In genomic region chr6:115807464-115808195, GRCm38 (mm10) we compare ENCODE assay signal across 8 mouse cellular contexts. TPM values are rescaled to one million over a fixed set of nuclear protein-coding genes. Genes with fewer than 3 reads are reported as not detected.
DNase-seq lines count a peak whose midpoint lies in the region; ATAC-seq lines count a peak whose summit lies in the region.

No protein-coding gene starts in this region.

- H3K4me2 ChIP-seq in embryonic facial prominence, embryonic 13.5 days, result peak overlapping the region; percentile 76
- peak overlapping the region; percentile 78 for H3K4me2 ChIP-seq in neural tube, embryonic 14.5 days (ENCODE audit: low read depth, low read length)

- H3K4me3 ChIP-seq in megakaryocyte, embryonic 14.5 days (replicated peaks), result peak overlapping the region; percentile 93
- peak overlapping the region; percentile 100 for H3K4me3 ChIP-seq in embryonic facial prominence, embryonic 13.5 days
- peak overlapping the region; percentile 99 for H3K4me3 ChIP-seq in limb, embryonic 10.5 days
- peak overlapping the region; percentile 97 for H3K4me3 ChIP-seq in neural tube, embryonic 14.5 days (ENCODE audit: low read depth, low read length)

- H3K9ac ChIP-seq in embryonic facial prominence, embryonic 13.5 days, result peak overlapping the region; percentile 100
- H3K9ac ChIP-seq in neural tube, embryonic 14.5 days (replicated peaks; ENCODE audit: low read depth, low read length), result peak overlapping the region; percentile 92

- peaks cover 60% of the 10 kb centered on the region for H3K4me1 ChIP-seq in megakaryocyte, embryonic 14.5 days
- H3K4me1 ChIP-seq in embryonic facial prominence, embryonic 13.5 days, result peaks cover 21% of the 10 kb centered on the region
- peaks cover 16% of the 10 kb centered on the region for H3K4me1 ChIP-seq in limb, embryonic 10.5 days
- H3K4me1 ChIP-seq in neural tube, embryonic 14.5 days (ENCODE audit: control insufficient read depth, insufficient read depth, low read length), result peaks cover 16% of the 10 kb centered on the region

- H3K36me3 ChIP-seq in megakaryocyte, embryonic 14.5 days (replicated peaks; ENCODE audit: low read length), result peaks cover 50% of the 10 kb centered on the region
- H3K36me3 ChIP-seq in embryonic facial prominence, embryonic 13.5 days, result peaks cover 47% of the 10 kb centered on the region
- H3K36me3 ChIP-seq in limb, embryonic 10.5 days, result peaks cover 52% of the 10 kb centered on the region
- peaks cover 44% of the 10 kb centered on the region for H3K36me3 ChIP-seq in neural tube, embryonic 14.5 days (ENCODE audit: control insufficient read depth, insufficient read depth, low read length)

- WGBS in embryonic facial prominence, embryonic 13.5 days, result 2% methylated on average over 15 of the region's 15 CpGs
- WGBS in limb, embryonic 10.5 days, result 5% methylated on average over 15 of the region's 15 CpGs
- WGBS in neural tube, embryonic 14.5 days, result 5% methylated on average over 15 of the region's 15 CpGs

- no peaks in the 10 kb centered on the region for H3K9me3 ChIP-seq in megakaryocyte, embryonic 14.5 days
- H3K9me3 ChIP-seq in embryonic facial prominence, embryonic 13.5 days, result no peaks in the 10 kb centered on the region
- H3K9me3 ChIP-seq in limb, embryonic 10.5 days (replicated peaks), result no peaks in the 10 kb centered on the region
- no peaks in the 10 kb centered on the region for H3K9me3 ChIP-seq in neural tube, embryonic 14.5 days (ENCODE audit: control insufficient read depth, low read length)

- H3K27ac ChIP-seq in embryonic facial prominence, embryonic 13.5 days, result peak overlapping the region; percentile 98
- peak overlapping the region; percentile 98 for H3K27ac ChIP-seq in limb, embryonic 10.5 days
- H3K27ac ChIP-seq in neural tube, embryonic 14.5 days (ENCODE audit: low read depth, low read length), result peak overlapping the region; percentile 89

- no peak for DNase-seq in limb, embryonic 10.5 days (ENCODE audit: low spot score)
- no peak for DNase-seq in cerebellum, adult 9-11 months

- ATAC-seq in megakaryocyte, adult 5-6 weeks (ENCODE audit: poor library complexity, severe bottlenecking), result no peak
- ATAC-seq in embryonic facial prominence, embryonic 13.5 days (ENCODE audit: insufficient number of reproducible peaks, insufficient read depth, low FRiP score, low TSS enrichment, low read depth), result no peak
- no peak for ATAC-seq in neural tube, embryonic 14.5 days (ENCODE audit: low read depth)
- ATAC-seq in megakaryocyte-erythroid progenitor cell, adult 5-6 weeks (replicated peaks; ENCODE audit: low FRiP score, low TSS enrichment, poor library complexity, severe bottlenecking), result no peak
- no peak for ATAC-seq in frontal cortex, adult (ENCODE audit: low TSS enrichment)

- no peaks in the 10 kb centered on the region for H3K27me3 ChIP-seq in megakaryocyte, embryonic 14.5 days (replicated peaks)
- H3K27me3 ChIP-seq in embryonic facial prominence, embryonic 13.5 days, result no peaks in the 10 kb centered on the region
- no peaks in the 10 kb centered on the region for H3K27me3 ChIP-seq in limb, embryonic 10.5 days (ENCODE audit: low read depth, poor library complexity, severe bottlenecking)
- H3K27me3 ChIP-seq in neural tube, embryonic 14.5 days (ENCODE audit: control insufficient read depth, insufficient read depth, low read length), result no peaks in the 10 kb centered on the region

RNA-seq across cellular contexts. Expression of gene Rpl32, which starts 0.9 kb away (rescaled TPM):
- 500 and 629 TPM in 2 replicates for polyA plus RNA-seq in megakaryocyte, embryonic 14.5 days (2012; ENCODE audit: insufficient read depth, low replicate concordance)
- total RNA-seq in megakaryocyte, adult 5-6 weeks (2015), result 2,908 and 2,972 TPM in 2 replicates
- total RNA-seq in megakaryocyte, adult 5-6 weeks (2017), result 3,179 and 3,683 TPM in 2 replicates
- 2,295 and 2,526 TPM in 2 replicates for polyA plus RNA-seq in embryonic facial prominence, embryonic 13.5 days (2015; fragmentation: Nextera tagmentation; extraction: Ambion mirVana)
- 1,689 and 1,952 TPM in 2 replicates for polyA plus RNA-seq in limb, embryonic 10.5 days (2016; fragmentation: Nextera tagmentation; extraction: Ambion mirVana)
- 1,065 and 1,071 TPM in 2 replicates for polyA plus RNA-seq in neural tube, embryonic 14.5 days (2014; fragmentation: Nextera tagmentation; extraction: Ambion mirVana)
- 5,043 and 6,230 TPM in 2 replicates for total RNA-seq in megakaryocyte-erythroid progenitor cell, adult 5-6 weeks (2014; fragmentation: Nextera tagmentation)
- total RNA-seq in megakaryocyte-erythroid progenitor cell, adult 5-6 weeks (2017), result 5,746 and 6,785 TPM in 2 replicates

RNA-seq across cellular contexts. Expression of gene Efcab12, which starts 30.6 kb away (rescaled TPM):
- polyA plus RNA-seq in megakaryocyte, embryonic 14.5 days (2012; ENCODE audit: insufficient read depth, low replicate concordance), result not detected in 2 replicates
- total RNA-seq in megakaryocyte, adult 5-6 weeks (2015), result 0.09 TPM in 1 of 2 replicates, not detected in the other
- total RNA-seq in megakaryocyte, adult 5-6 weeks (2017), result not detected in 2 replicates
- polyA plus RNA-seq in embryonic facial prominence, embryonic 13.5 days (2015; fragmentation: Nextera tagmentation; extraction: Ambion mirVana), result 0.62 and 0.81 TPM in 2 replicates
- 0.49 and 0.66 TPM in 2 replicates for polyA plus RNA-seq in limb, embryonic 10.5 days (2016; fragmentation: Nextera tagmentation; extraction: Ambion mirVana)
- polyA plus RNA-seq in neural tube, embryonic 14.5 days (2014; fragmentation: Nextera tagmentation; extraction: Ambion mirVana), result 3.0 and 3.1 TPM in 2 replicates
- total RNA-seq in megakaryocyte-erythroid progenitor cell, adult 5-6 weeks (2014; fragmentation: Nextera tagmentation), result not detected in 2 replicates
- 0.05 TPM in 1 of 2 replicates, not detected in the other for total RNA-seq in megakaryocyte-erythroid progenitor cell, adult 5-6 weeks (2017)

RNA-seq across cellular contexts. Expression of gene Cand2, which starts 33.3 kb away (rescaled TPM):
- polyA plus RNA-seq in megakaryocyte, embryonic 14.5 days (2012; ENCODE audit: insufficient read depth, low replicate concordance), result 7.0 and 7.1 TPM in 2 replicates
- 0.34 and 0.38 TPM in 2 replicates for total RNA-seq in megakaryocyte, adult 5-6 weeks (2015)
- total RNA-seq in megakaryocyte, adult 5-6 weeks (2017), result 0.07 and 0.24 TPM in 2 replicates
- 42.2 and 45.8 TPM in 2 replicates for polyA plus RNA-seq in embryonic facial prominence, embryonic 13.5 days (2015; fragmentation: Nextera tagmentation; extraction: Ambion mirVana)
- 73.1 and 88.1 TPM in 2 replicates for polyA plus RNA-seq in limb, embryonic 10.5 days (2016; fragmentation: Nextera tagmentation; extraction: Ambion mirVana)
- 8.3 and 10.8 TPM in 2 replicates for polyA plus RNA-seq in neural tube, embryonic 14.5 days (2014; fragmentation: Nextera tagmentation; extraction: Ambion mirVana)
- 0.54 and 2.1 TPM in 2 replicates for total RNA-seq in megakaryocyte-erythroid progenitor cell, adult 5-6 weeks (2014; fragmentation: Nextera tagmentation)
- total RNA-seq in megakaryocyte-erythroid progenitor cell, adult 5-6 weeks (2017), result 0.72 and 0.89 TPM in 2 replicates

RNA-seq across cellular contexts. Expression of gene Tmem40, which starts 45.4 kb away (rescaled TPM):
- 650 and 2,177 TPM in 2 replicates for polyA plus RNA-seq in megakaryocyte, embryonic 14.5 days (2012; ENCODE audit: insufficient read depth, low replicate concordance)
- total RNA-seq in megakaryocyte, adult 5-6 weeks (2015), result 7.7 and 12.4 TPM in 2 replicates
- 7.7 and 15.2 TPM in 2 replicates for total RNA-seq in megakaryocyte, adult 5-6 weeks (2017)
- polyA plus RNA-seq in embryonic facial prominence, embryonic 13.5 days (2015; fragmentation: Nextera tagmentation; extraction: Ambion mirVana), result 3.7 and 4.2 TPM in 2 replicates
- polyA plus RNA-seq in limb, embryonic 10.5 days (2016; fragmentation: Nextera tagmentation; extraction: Ambion mirVana), result 0.95 and 1.8 TPM in 2 replicates
- polyA plus RNA-seq in neural tube, embryonic 14.5 days (2014; fragmentation: Nextera tagmentation; extraction: Ambion mirVana), result 1.1 and 1.2 TPM in 2 replicates
- total RNA-seq in megakaryocyte-erythroid progenitor cell, adult 5-6 weeks (2014; fragmentation: Nextera tagmentation), result 27.1 and 36.9 TPM in 2 replicates
- total RNA-seq in megakaryocyte-erythroid progenitor cell, adult 5-6 weeks (2017), result 24.0 and 36.5 TPM in 2 replicates

RNA-seq across cellular contexts. Expression of gene Mbd4, which starts 45.5 kb away (rescaled TPM):
- polyA plus RNA-seq in megakaryocyte, embryonic 14.5 days (2012; ENCODE audit: insufficient read depth, low replicate concordance), result 0.40 TPM in 1 of 2 replicates, not detected in the other
- total RNA-seq in megakaryocyte, adult 5-6 weeks (2015), result 9.1 and 10.9 TPM in 2 replicates
- 19.9 and 21.3 TPM in 2 replicates for total RNA-seq in megakaryocyte, adult 5-6 weeks (2017)
- polyA plus RNA-seq in embryonic facial prominence, embryonic 13.5 days (2015; fragmentation: Nextera tagmentation; extraction: Ambion mirVana), result 26.0 and 27.9 TPM in 2 replicates
- 35.3 and 37.8 TPM in 2 replicates for polyA plus RNA-seq in limb, embryonic 10.5 days (2016; fragmentation: Nextera tagmentation; extraction: Ambion mirVana)
- 8.4 and 10.8 TPM in 2 replicates for polyA plus RNA-seq in neural tube, embryonic 14.5 days (2014; fragmentation: Nextera tagmentation; extraction: Ambion mirVana)
- 12.6 and 25.6 TPM in 2 replicates for total RNA-seq in megakaryocyte-erythroid progenitor cell, adult 5-6 weeks (2014; fragmentation: Nextera tagmentation)
- total RNA-seq in megakaryocyte-erythroid progenitor cell, adult 5-6 weeks (2017), result 18.9 and 19.9 TPM in 2 replicates
